ENCODE assay signal across 10 mouse cellular contexts in genomic region chr4:149998786-149999509, GRCm38 (mm10). TPM values are rescaled to one million over a fixed set of nuclear protein-coding genes. Genes with fewer than 3 reads are reported as not detected.
A peak's percentile ranks its signal among the peaks of the same experiment; 100 is the strongest.
DNase-seq lines count a peak whose midpoint lies in the region; ATAC-seq and TF ChIP-seq lines count a peak whose summit lies in the region.
"Had no signal": no experiment of that assay in that cellular context is flagged by ENCODE, and none has a peak within 500 bp of the region (broad histone marks: within the 10 kb centered on the region; RNA-seq: fewer than 3 reads in every experiment).

No protein-coding gene starts in this region.

- no peaks in the 10 kb centered on the region; the same call in 1 of the 2 replicates for H3K4me1 ChIP-seq in testis, adult 2 months (ENCODE audit: control insufficient read depth, insufficient read depth, low read length)
- H3K4me1 ChIP-seq in heart, embryonic 15.5 days (replicated peaks): peaks cover 64% of the 10 kb centered on the region

- no peaks in the 10 kb centered on the region for H3K9me3 ChIP-seq in heart, embryonic 15.5 days (replicated peaks)
- H3K9me3 ChIP-seq: hindbrain, embryonic 12.5 days had no signal

- ATAC-seq in frontal cortex, adult (ENCODE audit: low TSS enrichment): peak; percentile 41; the same call in 1 of the 2 replicates
- no peak for ATAC-seq in heart, embryonic 15.5 days (replicated peaks; ENCODE audit: insufficient number of reproducible peaks, insufficient read depth, low FRiP score, low read depth)

- H3K27me3 ChIP-seq in testis, adult 2 months (ENCODE audit: control insufficient read depth, insufficient read depth, low read length): no peaks in the 10 kb centered on the region
- no peaks in the 10 kb centered on the region for H3K27me3 ChIP-seq in heart, embryonic 15.5 days
- H3K27me3 ChIP-seq: hindbrain, embryonic 12.5 days had no signal

- peak overlapping the region; percentile 22; the same call in 1 of the 2 replicates for H3K9ac ChIP-seq in heart, embryonic 15.5 days
- H3K9ac ChIP-seq: hindbrain, embryonic 12.5 days had no signal

- H3K27ac ChIP-seq in testis, adult 2 months (ENCODE audit: control insufficient read depth, insufficient read depth, low read depth, low read length): peak overlapping the region; percentile 36
- no peak overlapping the region for H3K27ac ChIP-seq in heart, embryonic 15.5 days

- H3K4me3 ChIP-seq in testis, adult 2 months (ENCODE audit: control insufficient read depth, low read depth, low read length): no peak overlapping the region
- H3K4me3 ChIP-seq in heart, embryonic 15.5 days: no peak overlapping the region
- H3K4me3 ChIP-seq: hindbrain, embryonic 12.5 days had no signal

- intact Hi-C loops in left cerebral cortex, postnatal 10 days (cut with DNase I): no loop called here

- TF ChIP-seq CTCF in testis, adult 2 months (IDR thresholded peaks at IDR 0.05; ENCODE audit: control insufficient read depth, insufficient read depth, insufficient replicate concordance, low read depth, low read length): no peak

- TF ChIP-seq POLR2A in testis, adult 2 months (IDR thresholded peaks at IDR 0.05; ENCODE audit: control insufficient read depth, low read depth, low read length): no peak

- DNase-seq in frontal cortex, postnatal 10 days (ENCODE audit: low spot score in 2 of 2): no peak
- no peak for DNase-seq in testis, postnatal 14 days (ENCODE audit: low spot score)
- DNase-seq in thymus, postnatal 10 days (ENCODE audit: low spot score in 2 of 2): no peak
- DNase-seq in thymus, postnatal 4 days: no peak
- DNase-seq in left cerebral cortex, postnatal 10 days (ENCODE audit: extremely low spot score in 1 of 2, low spot score in 2 of 2): no peak

- H3K4me2 ChIP-seq in heart, embryonic 15.5 days: no peak overlapping the region
- H3K4me2 ChIP-seq: hindbrain, embryonic 12.5 days had no signal

- H3K36me3 ChIP-seq in testis, adult 2 months (ENCODE audit: control insufficient read depth, insufficient read depth, low read length): no peaks in the 10 kb centered on the region
- 0 out of 2 replicates have a peak, but pooled peaks cover 3% of the 10 kb centered on the region for H3K36me3 ChIP-seq in heart, embryonic 15.5 days
- H3K36me3 ChIP-seq: hindbrain, embryonic 12.5 days had no signal

- 85% methylated on average over 14 of the region's 14 CpGs for WGBS in heart, embryonic 15.5 days

RNA-seq across cellular contexts. Expression of gene H6pd, which starts 9.9 kb away (rescaled TPM):
- polyA plus RNA-seq in testis, adult 2 months (2012; rRNA removed): 7.2 and 7.3 TPM in 2 replicates
- polyA plus RNA-seq in heart, embryonic 15.5 days (2015; fragmentation: Nextera tagmentation; extraction: Ambion mirVana): 10.2 and 16.0 TPM in 2 replicates
- 10 to 100 TPM; 13.7 to 17.0 TPM for total RNA-seq in left cerebral cortex, postnatal 10 days (2021)

RNA-seq across cellular contexts. Expression of gene Spsb1, which starts 44.1 kb away (rescaled TPM):
- polyA plus RNA-seq in testis, adult 2 months (2012; rRNA removed): 71.5 and 79.1 TPM in 2 replicates
- 10.2 and 12.5 TPM in 2 replicates for polyA plus RNA-seq in heart, embryonic 15.5 days (2015; fragmentation: Nextera tagmentation; extraction: Ambion mirVana)
- total RNA-seq in left cerebral cortex, postnatal 10 days (2021): 10 to 100 TPM; 16.5 to 22.0 TPM
- total RNA-seq: monocyte, adult 5-6 weeks had no signal
